Mouse (Mus musculus) brain, embryonic 14.5 days (tissue): ENCODE results near the gene Hist1h2af.

Experiments
- CTCF ChIP-seq: fragments of 200-500 bp; IDR thresholded peaks from 2 replicates; pipeline ENCODE4 v1.5.1; 2012; ENCODE audit warnings: inconsistent platforms, mild to moderate bottlenecking, moderate library complexity, borderline replicate concordance; ENCODE audit not compliant: insufficient read depth, insufficient read length; ENCODE audit errors: extremely low read depth
- POLR2A ChIP-seq: fragments of 200-500 bp; IDR thresholded peaks from 2 replicates; pipeline ENCODE4 v1.6.1; 2012; ENCODE audit warnings: mild to moderate bottlenecking, inconsistent platforms, borderline replicate concordance; ENCODE audit not compliant: poor library complexity, insufficient read depth, insufficient read length, severe bottlenecking; ENCODE audit errors: extremely low read depth

DNA sequence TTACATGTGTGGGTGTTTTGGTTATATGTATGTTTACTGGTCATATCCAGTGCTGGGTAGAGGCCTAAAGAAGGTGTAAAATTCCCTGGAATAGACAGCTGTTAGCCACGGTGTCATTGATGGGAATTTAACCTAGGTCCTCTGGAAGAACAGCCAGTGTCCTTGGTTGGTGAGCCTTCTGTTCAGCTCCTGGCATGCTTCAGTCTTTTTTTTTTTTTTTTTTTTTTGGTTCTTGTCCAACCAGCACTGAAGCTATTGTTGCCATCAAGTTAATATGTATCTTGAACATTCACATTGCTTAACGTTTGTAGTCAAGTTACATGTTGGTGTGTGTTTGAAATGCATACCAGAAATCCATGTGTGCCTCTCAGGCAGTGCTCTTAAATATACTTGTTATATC is 30.8 kb downstream of the Hist1h2af start:
- TF ChIP-seq POLR2A (no peak), CTCF (no peak)
